Mouse (Mus musculus) induced T-regulatory cell, adult 2 months (primary cell): Measurements from ENCODE around the gene Cyct.

Experiments used
- DNase-seq: peaks from one replicate; pipeline ENCODE4 v3.0.0-alpha.2; 2012; ENCODE audit warnings: low read depth

Cyct gene

GRCm38 (mm10) chr2:76338215-76339156, 21.8 kb downstream of the Cyct start, which contains the start of gene Pde11a:
Gene Pde11a, minus strand, starts transcription at chr2:76338774.
- DNase-seq = peak; percentile 10

GRCm38 (mm10) chr2:76334596-76334995, 25.7 kb downstream of the Cyct start:
- DNase-seq = peak; percentile 30

- no peak for DNase-seq
Observed at GRCm38 (mm10) chr2:76332161-76332805, 28.0 kb downstream of the Cyct start.

DNA sequence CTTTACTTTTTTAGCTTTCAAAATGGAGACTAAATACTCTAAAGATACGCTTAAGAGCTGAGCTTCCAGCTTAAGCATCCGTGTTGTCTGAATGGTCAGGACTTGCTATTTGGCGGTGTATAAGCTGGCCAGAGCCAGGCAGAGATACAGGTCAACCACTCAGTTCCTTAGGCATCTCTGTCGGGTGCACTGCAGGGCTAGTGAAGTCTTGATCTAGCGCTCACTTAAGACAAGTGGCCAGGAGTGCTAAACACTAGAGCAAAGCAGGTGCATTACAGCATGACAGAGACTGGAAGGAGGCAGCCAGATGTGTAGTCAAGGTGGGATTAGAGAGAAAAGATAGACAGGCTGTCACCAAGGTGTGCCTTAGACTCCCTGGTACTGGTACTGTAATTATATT, 30.2 kb downstream of the Cyct start:
- DNase-seq = no peak

GRCm38 (mm10) chr2:76326161-76326560, 34.1 kb downstream of the Cyct start:
- DNase-seq = no peak

GRCm38 (mm10) chr2:76324463-76324862, 35.8 kb downstream of the Cyct start:
- no peak for DNase-seq

- DNase-seq = no peak
Observed at GRCm38 (mm10) chr2:76323185-76323875, 36.9 kb downstream of the Cyct start.

DNA sequence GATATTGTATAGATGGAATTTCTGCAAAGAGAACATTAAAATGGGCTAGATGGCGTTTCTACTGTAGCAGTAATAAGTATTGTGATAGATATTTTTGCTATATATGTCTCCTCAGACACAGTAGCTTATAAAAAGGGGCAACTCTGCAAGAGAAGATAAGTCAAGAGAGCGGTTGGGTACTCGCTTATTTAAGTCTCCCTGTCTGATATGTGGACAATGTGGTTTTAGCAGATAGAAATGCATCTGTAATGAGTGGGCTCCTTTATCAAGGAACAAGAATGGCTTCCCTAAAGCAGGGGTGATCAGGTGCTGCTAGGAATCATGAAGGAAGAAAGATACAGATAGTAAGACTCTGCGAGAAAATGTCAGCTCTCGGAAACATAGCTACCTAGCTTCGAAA, 39.9 kb downstream of the Cyct start:
- no peak for DNase-seq

DNA sequence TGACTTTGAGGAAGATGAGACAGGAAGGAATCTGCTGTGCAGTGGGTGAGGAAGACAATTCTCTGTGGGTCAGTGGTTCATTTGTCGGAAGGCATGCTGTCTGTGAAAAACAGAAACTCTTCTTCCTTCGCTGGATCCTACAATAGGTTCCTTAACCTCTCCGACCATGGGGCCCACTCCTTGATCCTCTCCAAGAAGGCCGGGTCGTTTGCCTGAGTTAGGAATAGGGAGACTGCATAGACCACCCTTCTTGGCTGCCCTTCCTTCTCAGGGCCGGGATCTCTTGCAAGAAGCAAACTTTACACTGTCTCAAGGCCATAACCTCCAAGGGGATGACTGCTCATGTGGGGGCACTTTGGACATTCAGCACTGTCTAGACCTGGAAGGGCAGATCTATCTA, 41.0 kb downstream of the Cyct start:
- DNase-seq = no peak
